Mouse (Mus musculus): ENCODE results near the gene Twnk.

The Twnk gene

GRCm38 (mm10) chr19:45005444-45005843 lies at the start of gene Twnk:
TSS of gene Twnk (plus strand) at chr19:45005663.
- DNase-seq (ENCODE audit: low read depth, low spot score), result peak; percentile 67

GRCm38 (mm10) chr19:44959633-44960032 lies 45.8 kb upstream of the Twnk start:
- DNase-seq (ENCODE audit: low read depth, low spot score), result no peak

GRCm38 (mm10) chr19:44965978-44966377 lies 39.5 kb upstream of the Twnk start:
- no peak for DNase-seq (ENCODE audit: low read depth, low spot score)

DNA sequence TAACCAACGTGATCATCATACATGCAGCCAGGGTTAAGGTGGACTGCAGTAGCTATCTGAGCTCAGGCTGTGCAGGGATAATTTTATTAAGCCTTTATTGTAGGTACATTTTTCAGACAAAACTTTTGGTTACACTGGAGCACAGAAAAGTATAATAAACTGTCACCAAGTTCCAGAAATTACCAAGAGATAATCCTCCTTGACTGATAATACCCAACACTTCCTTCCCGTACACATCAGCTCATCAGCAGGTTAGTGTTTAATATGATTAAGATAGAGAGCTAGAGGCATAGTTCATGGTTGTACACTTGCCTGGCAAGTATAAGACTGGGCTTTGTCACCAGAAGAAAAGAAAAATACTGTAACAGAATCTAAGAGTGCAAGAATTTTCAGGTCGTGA lies 37.1 kb upstream of the Twnk start:
- DNase-seq (ENCODE audit: low read depth, low spot score), result no peak

DNA sequence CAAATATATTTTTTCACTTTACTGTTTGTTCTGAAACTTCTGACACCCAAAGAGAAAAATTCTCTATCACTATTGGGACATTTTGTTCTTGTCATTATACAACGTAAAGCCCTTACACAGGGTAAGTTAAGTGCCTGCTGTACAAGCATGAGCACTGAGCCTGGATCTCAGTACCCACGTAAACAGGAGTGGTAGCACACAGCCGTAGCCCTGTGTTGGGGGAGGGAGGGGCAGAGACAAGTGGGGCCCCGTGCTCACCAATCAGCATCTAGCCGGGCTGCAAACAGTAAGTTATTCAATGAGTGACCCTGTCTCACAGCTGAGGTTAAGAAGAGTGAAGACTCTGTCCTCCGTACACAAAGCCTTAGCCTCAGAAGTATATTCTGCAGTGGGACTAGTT lies 28.8 kb upstream of the Twnk start:
- DNase-seq (ENCODE audit: low read depth, low spot score), result no peak

GRCm38 (mm10) chr19:44977148-44977547 lies 28.3 kb upstream of the Twnk start:
- no peak for DNase-seq (ENCODE audit: low read depth, low spot score)

- no peak for DNase-seq (ENCODE audit: low read depth, low spot score)
Measured at GRCm38 (mm10) chr19:44980787-44981186, 24.7 kb upstream of the Twnk start.

DNA sequence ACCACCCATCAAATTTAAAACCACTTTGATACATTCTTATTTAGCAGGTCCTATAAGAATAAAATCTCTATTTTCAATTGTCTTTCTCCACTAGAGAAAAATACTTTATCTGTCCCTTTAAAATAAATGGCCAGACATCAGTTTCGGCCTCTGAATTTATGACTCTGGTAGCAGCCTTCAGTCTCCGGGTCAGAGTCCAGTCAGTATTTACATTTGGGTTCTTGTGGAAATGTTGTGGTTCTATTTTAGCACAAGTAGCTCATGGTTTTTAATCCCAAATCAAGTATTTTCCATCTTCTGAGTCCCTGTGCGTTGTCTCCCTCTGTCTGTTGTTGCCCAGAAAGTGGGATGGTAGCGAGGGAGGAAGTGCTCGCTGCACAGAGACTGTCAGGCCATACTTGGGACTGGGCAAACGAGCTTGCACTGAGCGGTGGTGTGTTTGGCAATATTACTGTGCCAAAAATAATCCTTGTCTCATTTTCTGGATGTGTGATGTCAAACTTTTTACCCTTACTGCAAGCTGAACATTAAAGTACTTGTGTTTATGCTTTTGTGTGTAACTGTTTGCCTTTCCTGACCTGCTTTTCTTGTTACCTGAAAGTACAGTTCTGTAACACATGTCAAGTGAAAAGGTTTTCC lies 22.9 kb upstream of the Twnk start:
- DNase-seq (ENCODE audit: low read depth, low spot score), result no peak

DNA sequence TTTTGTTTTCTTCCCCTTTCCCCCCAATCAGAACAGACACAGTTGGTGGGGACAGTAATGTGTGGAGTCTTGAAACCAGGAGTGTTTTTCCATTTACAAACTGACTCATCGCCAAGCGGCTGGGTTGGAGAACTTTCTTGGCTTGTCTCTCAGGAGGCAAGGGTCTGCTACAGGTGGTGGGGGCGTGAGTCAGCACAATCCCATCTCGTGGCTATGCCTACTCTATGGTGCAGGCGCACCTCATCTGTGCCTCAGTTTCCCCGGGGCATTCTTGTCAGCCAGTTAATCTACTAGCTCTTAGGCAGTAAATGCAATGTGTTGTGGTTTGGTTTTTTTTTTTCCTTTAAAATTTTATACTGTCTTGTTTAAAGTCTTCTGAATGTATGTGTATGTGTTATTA lies 22.1 kb upstream of the Twnk start:
- no peak for DNase-seq (ENCODE audit: low read depth, low spot score)

- DNase-seq (ENCODE audit: low read depth, low spot score), result no peak
Measured at GRCm38 (mm10) chr19:44984420-44984819, 21.0 kb upstream of the Twnk start.

- DNase-seq (ENCODE audit: low read depth, low spot score), result no peak
Measured at GRCm38 (mm10) chr19:44985159-44985988, 20.1 kb upstream of the Twnk start.

- no peak for DNase-seq (ENCODE audit: low read depth, low spot score)
Measured at GRCm38 (mm10) chr19:44987004-44987403, 18.5 kb upstream of the Twnk start.

DNA sequence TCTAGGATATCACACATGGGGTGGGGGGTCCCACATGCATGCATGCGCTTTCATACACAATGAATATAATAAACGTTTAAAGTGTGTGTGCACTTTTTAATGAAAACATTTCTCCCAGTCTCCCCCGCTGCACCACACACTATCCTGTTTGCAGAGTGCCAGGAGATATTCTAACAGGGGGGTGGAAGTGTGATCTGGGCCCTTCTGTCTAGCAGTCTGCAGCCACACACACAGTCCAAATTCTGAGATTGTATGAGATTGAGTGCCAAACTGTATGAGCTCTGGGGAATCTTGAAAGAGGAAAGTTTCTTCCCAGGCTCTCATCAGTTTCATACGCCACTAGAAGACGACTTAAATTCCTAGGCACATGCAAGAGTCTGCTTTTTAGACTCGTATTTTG lies 17.6 kb upstream of the Twnk start:
- DNase-seq (ENCODE audit: low read depth, low spot score), result no peak

DNA sequence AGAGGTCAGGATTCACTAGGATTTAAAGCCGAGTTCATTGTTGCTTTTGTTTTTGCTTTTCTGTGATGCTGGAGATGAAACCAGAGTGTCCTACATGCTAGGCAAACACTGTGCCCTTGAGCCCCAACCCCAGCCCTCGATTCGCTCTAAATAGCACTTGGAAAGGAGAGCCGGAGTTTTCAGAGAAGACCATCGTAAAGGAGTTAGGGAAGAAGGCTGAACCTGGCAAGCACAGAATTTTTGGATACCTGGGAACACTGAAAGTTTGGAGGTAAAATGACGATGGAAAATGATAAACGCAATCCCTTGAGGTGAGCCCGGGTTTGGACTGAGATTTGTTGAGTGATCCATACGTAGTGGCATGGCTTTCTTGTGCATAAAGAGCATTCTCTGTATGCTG lies 17.1 kb upstream of the Twnk start:
- no peak for DNase-seq (ENCODE audit: low read depth, low spot score)

GRCm38 (mm10) chr19:44988831-44989566 lies 16.5 kb upstream of the Twnk start, which contains the start of gene Sema4g:
TSS of gene Sema4g (plus strand) at chr19:44989101.
- DNase-seq (ENCODE audit: low read depth, low spot score), result no peak

DNA sequence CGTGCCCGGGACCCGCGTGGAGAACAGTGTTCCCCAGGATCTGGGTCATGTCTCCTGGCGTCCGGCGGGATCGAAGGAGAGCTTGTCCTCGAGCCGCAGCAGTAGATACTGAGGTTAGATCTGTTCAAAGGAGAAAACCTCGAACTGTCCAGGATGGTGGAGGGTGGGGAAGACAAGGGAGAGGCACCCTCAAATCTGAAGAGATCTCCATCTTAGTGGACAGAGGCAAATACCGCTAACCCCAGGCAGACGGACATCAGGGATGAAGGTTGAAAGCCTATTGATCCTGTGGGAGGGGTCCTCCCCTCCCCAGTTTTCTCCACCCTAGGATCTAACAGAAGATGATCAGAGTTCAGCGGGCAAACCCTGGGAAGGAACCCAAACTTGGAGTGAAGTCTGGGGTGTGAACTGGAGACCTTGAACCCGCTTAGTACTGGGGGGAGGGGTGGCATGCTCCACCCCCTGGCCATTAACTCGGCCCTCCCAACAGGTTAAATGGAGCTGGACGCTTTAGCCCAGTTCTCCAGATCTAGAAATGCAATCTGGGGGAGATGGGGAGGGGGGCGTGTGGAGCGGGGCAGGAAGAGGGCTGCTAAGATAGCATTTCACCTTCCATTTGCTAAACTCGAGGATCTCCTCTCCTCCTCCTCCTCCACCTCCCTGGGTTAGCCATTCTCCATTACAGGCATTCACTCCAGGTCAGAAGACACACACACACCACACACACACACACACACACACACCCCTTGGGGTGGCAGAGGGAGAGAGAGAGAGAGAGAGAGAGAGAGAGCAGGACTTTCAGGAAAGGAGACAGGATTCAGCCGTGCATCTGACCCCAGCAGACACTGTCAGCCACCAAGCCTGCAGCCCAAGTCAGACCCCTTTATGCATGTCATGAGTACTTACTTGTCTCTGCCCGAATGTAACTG lies 15.6 kb upstream of the Twnk start:
- no peak for DNase-seq (ENCODE audit: low read depth, low spot score)

GRCm38 (mm10) chr19:44991031-44991430 lies 14.4 kb upstream of the Twnk start:
- DNase-seq (ENCODE audit: low read depth, low spot score), result no peak

DNA sequence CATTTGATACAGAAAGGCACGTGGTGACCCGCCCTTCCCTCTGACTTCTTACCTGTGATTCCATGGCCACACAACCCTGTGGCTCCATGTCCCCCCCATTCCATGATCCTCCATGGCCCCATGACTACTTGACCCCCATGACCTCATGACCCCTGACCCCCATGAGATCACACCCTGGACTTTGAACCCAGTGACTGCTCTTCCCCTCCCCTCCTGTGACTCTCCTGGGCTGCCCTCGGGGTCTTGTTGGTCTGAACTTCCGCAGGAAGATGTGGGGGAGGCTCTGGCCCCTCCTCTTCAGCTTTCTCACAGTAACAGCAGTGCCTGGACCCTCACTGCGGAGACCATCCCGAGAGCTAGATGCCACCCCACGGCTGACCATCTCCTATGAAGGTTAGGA lies 13.2 kb upstream of the Twnk start:
- no peak for DNase-seq (ENCODE audit: low read depth, low spot score)

DNA sequence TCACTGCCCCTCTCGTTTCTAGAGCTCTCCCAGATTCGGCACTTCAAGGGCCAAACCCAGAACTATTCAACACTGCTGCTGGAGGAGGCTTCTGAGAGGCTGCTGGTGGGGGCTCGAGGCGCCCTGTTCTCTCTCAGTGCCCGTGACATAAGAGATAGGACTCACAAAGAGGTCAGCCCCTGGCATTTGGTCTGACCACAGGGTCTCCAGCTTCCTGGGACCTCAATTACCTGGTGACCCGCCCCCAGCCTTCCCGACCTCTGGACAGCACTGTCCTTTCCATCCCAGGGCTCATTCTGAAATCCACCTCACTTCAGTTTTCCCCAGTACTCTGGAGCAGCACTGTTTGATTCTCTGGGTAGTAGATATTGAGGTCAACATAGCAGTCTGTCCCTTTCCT lies 12.8 kb upstream of the Twnk start:
- no peak for DNase-seq (ENCODE audit: low read depth, low spot score)

GRCm38 (mm10) chr19:44997786-44998185 lies 7.7 kb upstream of the Twnk start:
- no peak for DNase-seq (ENCODE audit: low read depth, low spot score)

DNA sequence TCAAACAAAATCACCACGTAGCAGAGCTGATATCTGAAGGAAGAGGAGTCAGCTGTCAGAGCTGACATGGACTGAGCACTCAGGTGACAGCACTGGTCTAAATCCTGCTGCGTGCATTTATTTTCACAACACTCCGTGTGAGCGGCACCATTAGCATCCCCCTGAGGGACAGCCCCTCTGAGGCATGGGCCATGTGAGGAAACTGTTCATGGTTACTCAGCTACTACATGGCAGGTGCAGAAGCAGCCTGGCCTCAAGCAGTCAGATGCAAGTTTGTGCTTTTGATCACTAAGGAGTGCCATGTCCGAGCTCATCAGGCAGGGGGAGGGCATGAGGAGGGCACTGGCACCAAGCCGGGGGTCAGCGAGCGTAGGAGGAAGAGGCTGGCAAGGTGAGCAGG lies 5.8 kb upstream of the Twnk start:
- no peak for DNase-seq (ENCODE audit: low read depth, low spot score)
